Comparison of ENCODE assay signal across 8 mouse cellular contexts in genomic region chr11:54027131-54028043, GRCm38 (mm10). TPM values are rescaled to one million over a fixed set of nuclear protein-coding genes. Genes with fewer than 3 reads are reported as not detected.
DNase-seq lines count a peak whose midpoint lies in the region; ATAC-seq and TF ChIP-seq lines count a peak whose summit lies in the region.

No protein-coding gene starts in this region.

- WGBS in kidney, adult 2 months, result 18% methylated on average over 31 of the region's 31 CpGs
- 17% methylated on average over 31 of the region's 31 CpGs for WGBS in limb, embryonic 15.5 days
- 28% methylated on average over 31 of the region's 31 CpGs for WGBS in olfactory bulb, adult 2 months

- no peaks in the 10 kb centered on the region for H3K27me3 ChIP-seq in kidney, adult 2 months (replicated peaks; ENCODE audit: control insufficient read depth, insufficient read depth, low read length)
- peaks cover 18% of the 10 kb centered on the region; the same call in 1 of the 2 replicates for H3K27me3 ChIP-seq in limb, embryonic 15.5 days

- peak; percentile 0; the same call in 1 of the 2 replicates for ATAC-seq in erythroblast, adult 5-6 weeks (replicated peaks; ENCODE audit: low FRiP score, poor library complexity, severe bottlenecking)
- ATAC-seq in limb, embryonic 15.5 days (ENCODE audit: insufficient number of reproducible peaks, low FRiP score, low TSS enrichment, low read depth), result no peak

- H3K4me2 ChIP-seq in limb, embryonic 15.5 days, result peak overlapping the region; percentile 92

- H3K36me3 ChIP-seq in kidney, adult 2 months (ENCODE audit: control insufficient read depth, insufficient read depth, low read length), result no peaks in the 10 kb centered on the region
- H3K36me3 ChIP-seq in limb, embryonic 15.5 days, result no peaks in the 10 kb centered on the region

- no peaks in the 10 kb centered on the region for H3K9me3 ChIP-seq in limb, embryonic 15.5 days

- H3K9ac ChIP-seq in limb, embryonic 15.5 days, result peak overlapping the region; percentile 63

- TF ChIP-seq POLR2A in kidney, adult 2 months (IDR thresholded peaks at IDR 0.05; ENCODE audit: low read depth, low read length), result no peak
- no peak for TF ChIP-seq POLR2A in olfactory bulb, adult 2 months (IDR thresholded peaks at IDR 0.05; ENCODE audit: insufficient read depth, low read depth, low read length)

- DNase-seq in kidney, adult 2 months, result no peak
- no peak for DNase-seq in kidney, adult 18-20 months
- peak; percentile 70 for DNase-seq in adipocyte (ENCODE audit: low spot score)
- DNase-seq in urinary bladder, adult 18-20 months (ENCODE audit: low spot score in 2 of 2), result no peak
- DNase-seq in natural killer cell, adult 2 months (ENCODE audit: low spot score in 2 of 2), result no peak

- peak overlapping the region; percentile 61; the same call in 1 of the 2 replicates for H3K27ac ChIP-seq in kidney, adult 2 months (ENCODE audit: insufficient read depth, low read depth, low read length)
- H3K27ac ChIP-seq in limb, embryonic 15.5 days, result 0 out of 2 replicates have a peak overlapping the region, but pooled peaks have one; percentile 18
- H3K27ac ChIP-seq in olfactory bulb, adult 2 months (ENCODE audit: insufficient read depth, low read depth, low read length), result no peak overlapping the region

- peak overlapping the region; percentile 74 for H3K4me3 ChIP-seq in kidney, adult 2 months (ENCODE audit: insufficient read depth, low read depth, low read length)
- H3K4me3 ChIP-seq in limb, embryonic 15.5 days, result peak overlapping the region; percentile 54
- H3K4me3 ChIP-seq in olfactory bulb, adult 2 months (ENCODE audit: insufficient read depth, low read depth, low read length), result peak overlapping the region; percentile 52

- peaks cover 27% of the 10 kb centered on the region for H3K4me1 ChIP-seq in kidney, adult 2 months (ENCODE audit: control insufficient read depth, insufficient read depth, low read length)
- H3K4me1 ChIP-seq in limb, embryonic 15.5 days, result peaks cover 15% of the 10 kb centered on the region
- peaks cover 15% of the 10 kb centered on the region for H3K4me1 ChIP-seq in olfactory bulb, adult 2 months (ENCODE audit: control insufficient read depth, insufficient read depth, low read length)

- no peak for TF ChIP-seq CTCF in kidney, adult 2 months (conservative IDR thresholded peaks at IDR 0.05; ENCODE audit: insufficient read depth, insufficient read length, low read depth, low read length)
- no peak for TF ChIP-seq CTCF in olfactory bulb, adult 2 months (IDR thresholded peaks at IDR 0.05; ENCODE audit: insufficient read depth, low read depth, low read length)

RNA-seq across cellular contexts. Expression of gene Slc22a4, which starts 0.5 kb away (rescaled TPM):
- polyA plus RNA-seq in kidney, adult 2 months (2012; rRNA removed), result 46.7 and 56.8 TPM in 2 replicates
- total RNA-seq in erythroblast, adult 5-6 weeks (2015; ENCODE audit: low replicate concordance), result 154 and 157 TPM in 2 replicates
- 202 and 262 TPM in 2 replicates for total RNA-seq in erythroblast, adult 5-6 weeks (2017; ENCODE audit: low replicate concordance)
- 6.9 and 7.9 TPM in 2 replicates for polyA plus RNA-seq in limb, embryonic 15.5 days (2015; fragmentation: Nextera tagmentation; extraction: Ambion mirVana)
- polyA plus RNA-seq in olfactory bulb, adult 2 months (2012; ENCODE audit: insufficient read depth, insufficient read length, low replicate concordance, missing spikeins), result not detected in 2 replicates

RNA-seq across cellular contexts. Expression of gene Pdlim4, which starts 41.4 kb away (rescaled TPM):
- 13.0 and 15.2 TPM in 2 replicates for polyA plus RNA-seq in kidney, adult 2 months (2012; rRNA removed)
- total RNA-seq in erythroblast, adult 5-6 weeks (2015; ENCODE audit: low replicate concordance), result 2.1 and 15.6 TPM in 2 replicates
- total RNA-seq in erythroblast, adult 5-6 weeks (2017; ENCODE audit: low replicate concordance), result 0.56 TPM in 1 of 2 replicates, not detected in the other
- 125 and 136 TPM in 2 replicates for polyA plus RNA-seq in limb, embryonic 15.5 days (2015; fragmentation: Nextera tagmentation; extraction: Ambion mirVana)
- not detected in 2 replicates for polyA plus RNA-seq in olfactory bulb, adult 2 months (2012; ENCODE audit: insufficient read depth, insufficient read length, low replicate concordance, missing spikeins)

RNA-seq across cellular contexts. Expression of gene Slc22a21, which starts 47.3 kb away (rescaled TPM):
- polyA plus RNA-seq in kidney, adult 2 months (2012; rRNA removed), result 2.4 and 3.7 TPM in 2 replicates
- 12.1 and 23.4 TPM in 2 replicates for total RNA-seq in erythroblast, adult 5-6 weeks (2015; ENCODE audit: low replicate concordance)
- total RNA-seq in erythroblast, adult 5-6 weeks (2017; ENCODE audit: low replicate concordance), result 8.9 and 16.9 TPM in 2 replicates
- 4.3 and 5.0 TPM in 2 replicates for polyA plus RNA-seq in limb, embryonic 15.5 days (2015; fragmentation: Nextera tagmentation; extraction: Ambion mirVana)
- not detected in 2 replicates for polyA plus RNA-seq in olfactory bulb, adult 2 months (2012; ENCODE audit: insufficient read depth, insufficient read length, low replicate concordance, missing spikeins)

Comparison
In these comparisons a context has a peak if more than half of its experiments do, and no peak if none do; other contexts are left out.
1. RNA of gene Pdlim4, which starts 41.4 kb away (polyA plus RNA-seq): 125 to 136 TPM in limb, embryonic 15.5 days and 13.0 to 15.2 TPM in kidney, adult 2 months; not detected in olfactory bulb, adult 2 months; every median in the first group is over 10 times any median in the second.
2. Peak in every context shown above with its lines, with median percentiles within 50 percentile points of each other: H3K4me3 ChIP-seq.